ENCODE assay signal across 11 mouse cellular contexts in the genomic region with DNA sequence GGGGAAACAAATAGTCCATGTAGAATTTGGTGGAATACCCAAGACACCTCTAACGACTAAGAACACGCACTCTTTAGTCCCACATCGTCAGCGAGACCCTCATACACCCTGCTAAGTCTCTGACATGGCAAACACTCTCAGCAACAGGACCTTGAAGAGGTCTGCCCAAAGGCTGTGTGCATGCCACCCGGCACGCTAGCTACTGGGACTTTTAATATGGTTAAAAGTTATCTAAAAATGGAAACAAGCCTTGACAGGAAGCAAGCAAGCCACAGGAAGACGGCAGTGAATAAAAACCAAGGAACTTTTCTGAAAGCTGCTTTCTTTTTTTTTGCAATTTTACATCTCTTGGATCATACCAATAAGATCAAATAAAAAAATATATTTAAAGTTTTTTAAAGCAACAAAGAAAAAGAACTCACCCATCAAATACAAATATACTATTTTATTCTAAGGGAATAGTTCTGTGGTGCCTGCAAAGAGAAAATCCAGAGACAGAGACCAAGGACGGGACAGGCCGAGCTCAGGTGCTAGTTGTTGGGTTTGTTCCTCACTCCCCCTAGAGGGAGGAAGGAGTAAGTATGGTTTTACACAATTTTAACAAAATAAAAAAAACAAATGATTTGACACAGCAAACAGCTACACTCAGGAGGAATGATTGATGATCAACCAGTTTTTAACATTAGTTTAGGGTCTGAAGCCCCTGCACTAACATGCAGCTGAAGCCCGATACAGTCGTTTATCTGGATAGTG.
A peak's percentile ranks its signal among the peaks of the same experiment; 100 is the strongest.
DNase-seq lines count a peak whose midpoint lies in the region; ATAC-seq and TF ChIP-seq lines count a peak whose summit lies in the region.
"Had no signal": no experiment of that assay in that cellular context is flagged by ENCODE, and none has a peak within 500 bp of the region (broad histone marks: within the 10 kb centered on the region; RNA-seq: fewer than 3 reads in every experiment).

No protein-coding gene starts in this region.

- no peak overlapping the region for H3K9ac ChIP-seq in kidney, postnatal 0 days (ENCODE audit: low read depth, low read length)
- H3K9ac ChIP-seq: limb, embryonic 12.5 days had no signal

- no peaks in the 10 kb centered on the region for H3K9me3 ChIP-seq in kidney, postnatal 0 days (replicated peaks; ENCODE audit: low read length)
- H3K9me3 ChIP-seq in G1E (replicated peaks): no peaks in the 10 kb centered on the region
- H3K9me3 ChIP-seq: limb, embryonic 12.5 days had no signal

- no peak overlapping the region for H3K4me2 ChIP-seq in kidney, postnatal 0 days (ENCODE audit: low read length)
- H3K4me2 ChIP-seq: limb, embryonic 12.5 days had no signal

- no peak for ATAC-seq in kidney, postnatal 0 days (replicated peaks; ENCODE audit: low FRiP score, low read depth)
- peak; percentile 22; the same call in 1 of the 2 replicates for ATAC-seq in G1E (ENCODE audit: extremely low read depth, insufficient number of reproducible peaks, low FRiP score, poor library complexity, severe bottlenecking)
- ATAC-seq in megakaryocyte, adult 5-6 weeks (ENCODE audit: poor library complexity, severe bottlenecking): peak; percentile 52

- peak; percentile 59 for DNase-seq in kidney, postnatal 0 days (ENCODE audit: low spot score)
- DNase-seq in kidney, adult 18-20 months: no peak
- DNase-seq in CD4-positive helper T cell, adult 2 months (ENCODE audit: low read depth, low spot score): peak; percentile 39
- no peak for DNase-seq in G1E (ENCODE audit: low spot score)
- no peak for DNase-seq in c-Kit-positive CD71-positive TER-119-positive erythroid progenitor cells, embryonic 14.5 days (ENCODE audit: low spot score)
- no peak for DNase-seq in gastrocnemius, postnatal 14 days
- DNase-seq: cerebellum, adult 11 months; kidney, adult 8-10 months had no signal

- H3K27me3 ChIP-seq in kidney, postnatal 0 days (ENCODE audit: insufficient read depth, low read length): no peaks in the 10 kb centered on the region
- no peaks in the 10 kb centered on the region for H3K27me3 ChIP-seq in G1E (ENCODE audit: insufficient read depth, low read length)
- H3K27me3 ChIP-seq: limb, embryonic 12.5 days had no signal

- WGBS in kidney, postnatal 0 days: 78% methylated on average over 11 of the region's 11 CpGs

- no peak overlapping the region for H3K4me3 ChIP-seq in kidney, postnatal 0 days (replicated peaks; ENCODE audit: low read depth, low read length)
- no peak overlapping the region for H3K4me3 ChIP-seq in G1E (ENCODE audit: low read depth, low read length)
- H3K4me3 ChIP-seq: erythroblast, embryonic 14.5 days; limb, embryonic 12.5 days had no signal

- no peak overlapping the region for H3K27ac ChIP-seq in kidney, postnatal 0 days
- H3K27ac ChIP-seq: limb, embryonic 12.5 days had no signal

- H3K4me1 ChIP-seq in kidney, postnatal 0 days (replicated peaks; ENCODE audit: insufficient read depth, low read length): no peaks in the 10 kb centered on the region
- H3K4me1 ChIP-seq in G1E (ENCODE audit: insufficient read depth, low read depth, low read length): no peaks in the 10 kb centered on the region
- H3K4me1 ChIP-seq: limb, embryonic 12.5 days had no signal

- peak; percentile 54 for TF ChIP-seq CTCF in kidney, postnatal 0 days (IDR thresholded peaks at IDR 0.05; ENCODE audit: low read depth)
- TF ChIP-seq CTCF in G1E (IDR thresholded peaks at IDR 0.05; ENCODE audit: low read depth, low read length): no peak

- H3K36me3 ChIP-seq in kidney, postnatal 0 days (ENCODE audit: insufficient read depth, low read length): peaks cover 28% of the 10 kb centered on the region; the same call in 1 of the 2 replicates
- peaks cover 79% of the 10 kb centered on the region for H3K36me3 ChIP-seq in G1E (replicated peaks)

- intact Hi-C loops in gastrocnemius, postnatal 14 days (cut with DNase I; ENCODE audit: low total_unique reads): no loop called here

Comparison
In these comparisons a context has a peak if more than half of its experiments do, and no peak if none do; other contexts are left out.
1. DNase-seq: peak in kidney, postnatal 0 days (single experiment) and CD4-positive helper T cell, adult 2 months (single experiment); none in kidney, adult 18-20 months (single experiment), G1E (single experiment), c-Kit-positive CD71-positive TER-119-positive erythroid progenitor cells, embryonic 14.5 days (single experiment) and gastrocnemius, postnatal 14 days (single experiment).